Mouse (Mus musculus) macrophage (primary cell): ENCODE data around the gene Aldh1a3. TPM values are rescaled to one million over a fixed set of nuclear protein-coding genes. Genes with fewer than 3 reads are reported as not detected.

Experiments
- H3K27ac ChIP-seq: fragments of 350-480 bp; formaldehyde crosslinking; 2 replicates; pipeline ENCODE4 v1.9.0; 2021
- H3K36me3 ChIP-seq: fragments of 350-480 bp; formaldehyde crosslinking; 2 replicates; pipeline ENCODE4 v1.9.0; 2021; ENCODE audit errors: inconsistent target
- H3K4me3 ChIP-seq: fragments of 350-480 bp; formaldehyde crosslinking; 2 replicates; pipeline ENCODE4 v1.9.0; 2021; ENCODE audit errors: inconsistent target
- H3K79me2 ChIP-seq: fragments of 350-480 bp; formaldehyde crosslinking; 2 replicates; pipeline ENCODE4 v1.9.0; 2021; ENCODE audit errors: inconsistent target
- WGBS: methylation state at CpG from one replicate; pipeline ENCODE4 v1.1.7; 2026; ENCODE audit warnings: inconsistent platforms; ENCODE audit not compliant: missing documents; 5-methylcytosine and 5-hydroxymethylcytosine counted together
- polyA plus RNA-seq: library from polyadenylated mRNA; stranded (reverse); fragments of 250-400 nt; gene quantifications from 3 replicates; pipeline ENCODE4 v1.2.4, GENCODE M21; 2018; ENCODE audit warnings: inconsistent platforms
- total RNA-seq, 78 experiments: library from RNA; depleted of rRNA; stranded (reverse); fragments of 250-400 nt; gene quantifications; 1 replicate in 9 of 78; 2 replicates in 24 of 78; 3 replicates in 43 of 78; 4 replicates in 2 of 78; pipeline ENCODE4 v1.2.4; 2018; ENCODE audit warnings: inconsistent platforms in 56 of 78

Gene Aldh1a3
- not detected for total RNA-seq (2018; cell fraction: chromatin; rRNA removed)
- under 1 TPM in 11 of 26 experiments, not detected in 15; 0.07 to 0.19 (median 0.12) TPM for total RNA-seq (2018; cell fraction: cytosol; rRNA removed)
- 1 to 10 TPM in 2 of 26 experiments, under 1 TPM in 10, not detected in 14; 0.32 to 1.1 (median 0.55) TPM for total RNA-seq (2018; cell fraction: nucleus; rRNA removed)
- not detected in 3 replicates for polyA plus RNA-seq

- 3% methylated on average over 48 of the region's 56 CpGs for WGBS
- H3K79me2 ChIP-seq, result no peaks in the 10 kb centered on the region
- no peaks in the 10 kb centered on the region for H3K36me3 ChIP-seq
- no peak within 1 kb of the TSS for H3K4me3 ChIP-seq
- H3K27ac ChIP-seq, result no peak within 1 kb of the TSS
Measured at GRCm38 (mm10) chr7:66427437-66428161, at the start of gene Aldh1a3. TSS of gene Aldh1a3 (minus strand) at chr7:66427517.

- Histone ChIP-seq H3K36me3 (no peaks in the 10 kb centered on the region), H3K27ac (no peak overlapping the region), H3K4me3 (no peak overlapping the region), H3K79me2 (no peaks in the 10 kb centered on the region)
- WGBS, result 87% methylated on average over 8 of the region's 8 CpGs
Measured at GRCm38 (mm10) chr7:66476289-66476688, 49.0 kb upstream of the Aldh1a3 start.

GRCm38 (mm10) chr7:66471641-66472216 is 44.4 kb upstream of the Aldh1a3 start:
- no peak overlapping the region for H3K4me3 ChIP-seq
- WGBS, result 91% methylated on average over 12 of the region's 12 CpGs
- no peaks in the 10 kb centered on the region for H3K79me2 ChIP-seq

GRCm38 (mm10) chr7:66466641-66467040 is 39.3 kb upstream of the Aldh1a3 start:
- H3K4me3 ChIP-seq, result no peak overlapping the region
- H3K36me3 ChIP-seq, result no peaks in the 10 kb centered on the region
- 93% methylated on average over 14 of the region's 14 CpGs for WGBS
- no peaks in the 10 kb centered on the region for H3K79me2 ChIP-seq
- H3K27ac ChIP-seq, result no peak overlapping the region

More at GRCm38 (mm10) chr7:66471641-66472216, 44.4 kb upstream of the Aldh1a3 start:
- no peaks in the 10 kb centered on the region for H3K36me3 ChIP-seq
- H3K27ac ChIP-seq, result no peak overlapping the region

GRCm38 (mm10) chr7:66465241-66465640 is 37.9 kb upstream of the Aldh1a3 start:
- Histone ChIP-seq H3K27ac (no peak overlapping the region), H3K79me2 (no peaks in the 10 kb centered on the region), H3K4me3 (no peak overlapping the region), H3K36me3 (no peaks in the 10 kb centered on the region)
- 69% methylated on average over 5 of the region's 5 CpGs for WGBS

- 93% methylated on average over 1 of the region's 1 CpGs for WGBS
- H3K36me3 ChIP-seq, result no peaks in the 10 kb centered on the region
- H3K4me3 ChIP-seq, result no peak overlapping the region
- no peaks in the 10 kb centered on the region for H3K79me2 ChIP-seq
- no peak overlapping the region for H3K27ac ChIP-seq
Measured at GRCm38 (mm10) chr7:66463081-66463480, 35.8 kb upstream of the Aldh1a3 start.

- H3K27ac ChIP-seq, result no peak overlapping the region
- no peaks in the 10 kb centered on the region for H3K79me2 ChIP-seq
- WGBS, result 94% methylated on average over 12 of the region's 12 CpGs
- no peaks in the 10 kb centered on the region for H3K36me3 ChIP-seq
- no peak overlapping the region for H3K4me3 ChIP-seq
Measured at GRCm38 (mm10) chr7:66451622-66452295, 24.4 kb upstream of the Aldh1a3 start.

- WGBS, result 16% methylated on average over 12 of the region's 16 CpGs
- H3K27ac ChIP-seq, result no peak overlapping the region
- H3K36me3 ChIP-seq, result no peaks in the 10 kb centered on the region
- H3K4me3 ChIP-seq, result peak overlapping the region; percentile 15; the same call in 1 of the 2 replicates
- no peaks in the 10 kb centered on the region for H3K79me2 ChIP-seq
Measured at GRCm38 (mm10) chr7:66449971-66450752, 22.8 kb upstream of the Aldh1a3 start.

- no peak overlapping the region for H3K27ac ChIP-seq
- H3K36me3 ChIP-seq, result no peaks in the 10 kb centered on the region
- H3K79me2 ChIP-seq, result no peaks in the 10 kb centered on the region
- H3K4me3 ChIP-seq, result no peak overlapping the region
- 87% methylated on average over 15 of the region's 15 CpGs for WGBS
Measured at GRCm38 (mm10) chr7:66448786-66449540, 21.6 kb upstream of the Aldh1a3 start.

- Histone ChIP-seq H3K79me2 (no peaks in the 10 kb centered on the region), H3K36me3 (no peaks in the 10 kb centered on the region), H3K4me3 (no peak overlapping the region), H3K27ac (no peak overlapping the region)
- 92% methylated on average over 10 of the region's 10 CpGs for WGBS
Measured at GRCm38 (mm10) chr7:66448304-66448703, 21.0 kb upstream of the Aldh1a3 start.

- no peak overlapping the region for H3K4me3 ChIP-seq
- no peaks in the 10 kb centered on the region for H3K79me2 ChIP-seq
- H3K36me3 ChIP-seq, result no peaks in the 10 kb centered on the region
- WGBS, result 92% methylated on average over 3 of the region's 3 CpGs
- H3K27ac ChIP-seq, result no peak overlapping the region
Measured at GRCm38 (mm10) chr7:66446860-66447259, 19.5 kb upstream of the Aldh1a3 start.

GRCm38 (mm10) chr7:66445117-66445905 is 18.0 kb upstream of the Aldh1a3 start:
- no peak overlapping the region for H3K4me3 ChIP-seq
- no peaks in the 10 kb centered on the region for H3K79me2 ChIP-seq
- no peak overlapping the region for H3K27ac ChIP-seq
- WGBS, result 38% methylated on average over 11 of the region's 11 CpGs
- H3K36me3 ChIP-seq, result no peaks in the 10 kb centered on the region

- no peak overlapping the region for H3K4me3 ChIP-seq
- H3K36me3 ChIP-seq, result no peaks in the 10 kb centered on the region
- H3K27ac ChIP-seq, result no peak overlapping the region
- 94% methylated on average over 5 of the region's 5 CpGs for WGBS
- H3K79me2 ChIP-seq, result no peaks in the 10 kb centered on the region
Measured at GRCm38 (mm10) chr7:66444706-66445105, 17.4 kb upstream of the Aldh1a3 start.
